Mouse (Mus musculus): ENCODE data around the gene Abhd10. TPM values are rescaled to one million over a fixed set of nuclear protein-coding genes. Genes with fewer than 3 reads are reported as not detected.

Abhd10 gene
- polyA plus RNA-seq, 1 experiment: 37.3 TPM

- DNase-seq: peak; percentile 86 to 89
- Histone ChIP-seq H3K27me3 (ENCODE audit: control insufficient read depth, insufficient read depth, low read length) (no peaks in the 10 kb centered on the region), H3K4me3 (replicated peaks; ENCODE audit: insufficient read depth, low read depth, low read length) (peak within 1 kb of the TSS; percentile 96), H3K27ac (ENCODE audit: insufficient read depth, low read length) (peak within 1 kb of the TSS; percentile 97), H3K4me1 (ENCODE audit: control insufficient read depth, insufficient read depth, low read length) (peaks cover 20% of the 10 kb centered on the region)
- under 1% methylated on average over 30 of the region's 30 CpGs for WGBS
- TF ChIP-seq CTCF (IDR thresholded peaks at IDR 0.05; ENCODE audit: borderline replicate concordance, insufficient read depth, low read depth, low read length): no peak
- peak; percentile 47; the same call in 1 of the 2 replicates for TF ChIP-seq POLR2A (IDR thresholded peaks at IDR 0.05; ENCODE audit: borderline replicate concordance, insufficient read depth, low read length)
Measured at GRCm38 (mm10) chr16:45724061-45724741, 18.6 kb downstream of the Abhd10 start, which contains the start of gene Tagln3. Gene Tagln3, minus strand, starts transcription at chr16:45724608.

GRCm38 (mm10) chr16:45723172-45723901 is 19.4 kb downstream of the Abhd10 start:
- DNase-seq: peak; percentile 60 to 66
- 4% methylated on average over 6 of the region's 6 CpGs for WGBS
- no peak for TF ChIP-seq POLR2A (IDR thresholded peaks at IDR 0.05; ENCODE audit: borderline replicate concordance, insufficient read depth, low read length)
- no peak for TF ChIP-seq CTCF (IDR thresholded peaks at IDR 0.05; ENCODE audit: borderline replicate concordance, insufficient read depth, low read depth, low read length)
- H3K4me3 ChIP-seq (replicated peaks; ENCODE audit: insufficient read depth, low read depth, low read length): peak overlapping the region; percentile 96
- H3K27me3 ChIP-seq (ENCODE audit: control insufficient read depth, insufficient read depth, low read length): no peaks in the 10 kb centered on the region
- peak overlapping the region; percentile 97 for H3K27ac ChIP-seq (ENCODE audit: insufficient read depth, low read length)
- H3K4me1 ChIP-seq (ENCODE audit: control insufficient read depth, insufficient read depth, low read length): peaks cover 25% of the 10 kb centered on the region

- Histone ChIP-seq H3K4me1 (ENCODE audit: control insufficient read depth, insufficient read depth, low read length) (peaks cover 27% of the 10 kb centered on the region), H3K27me3 (ENCODE audit: control insufficient read depth, insufficient read depth, low read length) (no peaks in the 10 kb centered on the region), H3K4me3 (replicated peaks; ENCODE audit: insufficient read depth, low read depth, low read length) (peak overlapping the region; percentile 96), H3K27ac (ENCODE audit: insufficient read depth, low read length) (peak overlapping the region; percentile 97)
- peak; percentile 71 for DNase-seq
- TF ChIP-seq POLR2A (IDR thresholded peaks at IDR 0.05; ENCODE audit: borderline replicate concordance, insufficient read depth, low read length) (peak; percentile 20; the same call in 1 of the 2 replicates), CTCF (IDR thresholded peaks at IDR 0.05; ENCODE audit: borderline replicate concordance, insufficient read depth, low read depth, low read length) (no peak)
- 5% methylated on average over 3 of the region's 3 CpGs for WGBS
Measured at GRCm38 (mm10) chr16:45722460-45722951, 20.2 kb downstream of the Abhd10 start.

DNA sequence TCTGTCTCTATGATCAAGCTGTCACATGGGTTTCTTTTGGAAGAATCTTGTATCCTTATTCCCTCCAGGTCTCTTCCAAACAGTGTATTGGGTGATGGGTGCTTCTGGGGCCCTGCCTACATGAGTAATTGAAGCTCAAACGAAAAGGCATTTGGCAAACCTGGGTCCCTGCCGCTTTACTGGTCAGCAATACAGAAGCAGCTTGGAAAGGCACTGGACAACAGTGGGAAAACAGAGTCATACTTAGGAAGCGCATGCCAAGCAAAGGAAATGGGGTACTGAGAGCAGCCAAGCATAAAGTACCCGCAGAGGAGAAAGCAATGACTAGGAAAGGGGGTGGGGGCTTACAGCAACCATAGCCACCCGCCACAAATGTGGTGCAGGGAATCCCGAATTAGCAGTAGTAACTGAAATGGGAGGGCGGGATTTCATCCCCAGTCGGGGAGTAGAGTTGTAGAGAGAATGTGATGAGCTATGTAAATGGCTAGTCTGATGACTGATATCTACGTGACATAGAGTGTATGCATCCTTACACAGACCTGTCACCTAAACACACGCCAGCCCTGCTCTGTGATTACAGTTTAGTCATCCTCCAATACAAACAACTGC is 22.6 kb downstream of the Abhd10 start:
- peaks cover 27% of the 10 kb centered on the region for H3K4me1 ChIP-seq (ENCODE audit: control insufficient read depth, insufficient read depth, low read length)
- DNase-seq: peak; percentile 59 to 78
- 18% methylated on average over 10 of the region's 10 CpGs for WGBS
- TF ChIP-seq POLR2A (IDR thresholded peaks at IDR 0.05; ENCODE audit: borderline replicate concordance, insufficient read depth, low read length) (no peak), CTCF (IDR thresholded peaks at IDR 0.05; ENCODE audit: borderline replicate concordance, insufficient read depth, low read depth, low read length) (no peak)
- H3K27me3 ChIP-seq (ENCODE audit: control insufficient read depth, insufficient read depth, low read length): no peaks in the 10 kb centered on the region
- peak overlapping the region; percentile 88 for H3K27ac ChIP-seq (ENCODE audit: insufficient read depth, low read length)
- peak overlapping the region; percentile 52 for H3K4me3 ChIP-seq (replicated peaks; ENCODE audit: insufficient read depth, low read depth, low read length)

- Histone ChIP-seq H3K4me1 (ENCODE audit: control insufficient read depth, insufficient read depth, low read length) (peaks cover 38% of the 10 kb centered on the region), H3K4me3 (replicated peaks; ENCODE audit: insufficient read depth, low read depth, low read length) (no peak overlapping the region), H3K27ac (ENCODE audit: insufficient read depth, low read length) (peak overlapping the region; percentile 26), H3K27me3 (ENCODE audit: control insufficient read depth, insufficient read depth, low read length) (no peaks in the 10 kb centered on the region)
- TF ChIP-seq POLR2A (IDR thresholded peaks at IDR 0.05; ENCODE audit: borderline replicate concordance, insufficient read depth, low read length): no peak
- TF ChIP-seq CTCF (IDR thresholded peaks at IDR 0.05; ENCODE audit: borderline replicate concordance, insufficient read depth, low read depth, low read length): no peak
- no peak for DNase-seq
- WGBS: 98% methylated on average over 4 of the region's 4 CpGs
Measured at GRCm38 (mm10) chr16:45718296-45718695, 24.5 kb downstream of the Abhd10 start.

GRCm38 (mm10) chr16:45714489-45715150 is 28.1 kb downstream of the Abhd10 start:
- peaks cover 20% of the 10 kb centered on the region for H3K4me1 ChIP-seq (ENCODE audit: control insufficient read depth, insufficient read depth, low read length)
- WGBS: 78% methylated on average over 5 of the region's 5 CpGs
- H3K27ac ChIP-seq (ENCODE audit: insufficient read depth, low read length): no peak overlapping the region
- DNase-seq: no peak
- H3K4me3 ChIP-seq (replicated peaks; ENCODE audit: insufficient read depth, low read depth, low read length): no peak overlapping the region
- TF ChIP-seq CTCF (IDR thresholded peaks at IDR 0.05; ENCODE audit: borderline replicate concordance, insufficient read depth, low read depth, low read length) (no peak), POLR2A (IDR thresholded peaks at IDR 0.05; ENCODE audit: borderline replicate concordance, insufficient read depth, low read length) (no peak)
- H3K27me3 ChIP-seq (ENCODE audit: control insufficient read depth, insufficient read depth, low read length): no peaks in the 10 kb centered on the region

DNA sequence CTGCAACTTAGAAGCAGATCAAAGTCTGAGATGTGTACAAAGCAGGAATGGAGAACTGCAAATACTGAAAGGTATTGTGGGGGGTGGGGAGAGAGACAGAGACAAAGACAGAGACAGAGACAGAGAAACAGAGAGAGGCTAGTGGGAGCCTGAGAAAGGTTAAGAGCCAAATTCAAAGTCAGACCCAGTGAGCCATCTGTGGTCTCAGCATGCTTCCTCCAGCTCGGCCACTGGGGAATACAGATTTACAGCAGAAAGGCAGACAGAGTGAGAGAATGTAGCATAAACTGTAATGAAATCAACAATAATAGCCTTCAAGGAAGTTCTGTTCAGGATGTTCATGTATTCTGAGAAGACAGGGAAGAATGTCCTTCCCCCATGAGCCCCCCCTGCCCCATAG is 28.9 kb downstream of the Abhd10 start:
- Histone ChIP-seq H3K27ac (ENCODE audit: insufficient read depth, low read length) (peak overlapping the region; percentile 16; the same call in 1 of the 2 replicates), H3K4me1 (ENCODE audit: control insufficient read depth, insufficient read depth, low read length) (peaks cover 20% of the 10 kb centered on the region), H3K27me3 (ENCODE audit: control insufficient read depth, insufficient read depth, low read length) (no peaks in the 10 kb centered on the region), H3K4me3 (replicated peaks; ENCODE audit: insufficient read depth, low read depth, low read length) (no peak overlapping the region)
- peak; percentile 45 to 52 for DNase-seq
- TF ChIP-seq POLR2A (IDR thresholded peaks at IDR 0.05; ENCODE audit: borderline replicate concordance, insufficient read depth, low read length): no peak
- TF ChIP-seq CTCF (IDR thresholded peaks at IDR 0.05; ENCODE audit: borderline replicate concordance, insufficient read depth, low read depth, low read length): no peak
- WGBS: 3% methylated on average over 1 of the region's 1 CpGs
